Mouse (Mus musculus) megakaryocyte progenitor cell, adult 5-6 weeks (primary cell): ENCODE measurements around the gene Tnip1. TPM values are rescaled to one million over a fixed set of nuclear protein-coding genes. Genes with fewer than 3 reads are reported as not detected.

ENCODE experiments used
- ATAC-seq: replicated peaks from 2 replicates; pipeline ENCODE4 v1.8.0; 2016; ENCODE audit warnings: mild to moderate bottlenecking, moderate TSS enrichment, inconsistent platforms; ENCODE audit not compliant: poor library complexity
- total RNA-seq, 2 experiments: library from RNA; stranded (forward) in 1 of 2; stranded (reverse) in 1 of 2; fragments of 157-497, 149-512 nt in 1 of 2; fragments of 200-1000 nt in 1 of 2; gene quantifications; 2 replicates each; pipeline versions ENCODE4 v1.2.3 to v1.2.4; 2015 to 2017

Gene Tnip1
- 27.6 and 31.8 TPM in 2 replicates for total RNA-seq (2015)
- total RNA-seq (2017): 33.8 and 38.6 TPM in 2 replicates

GRCm38 (mm10) chr11:54962810-54963209 is at the start of gene Tnip1:
Gene Tnip1 (minus strand): TSS chr11:54962917.
- ATAC-seq: peak; percentile 32

- no peak for ATAC-seq
Observed at GRCm38 (mm10) chr11:55011440-55011839, 48.7 kb upstream of the Tnip1 start.

- ATAC-seq: peak; percentile 54
Observed at GRCm38 (mm10) chr11:55008230-55008629, 45.5 kb upstream of the Tnip1 start.

- ATAC-seq: no peak
Observed at GRCm38 (mm10) chr11:55005684-55006083, 43.0 kb upstream of the Tnip1 start.

GRCm38 (mm10) chr11:55004970-55005502 is 42.3 kb upstream of the Tnip1 start:
- ATAC-seq: 0 out of 2 replicates have a peak, but pooled peaks have one; percentile 29

GRCm38 (mm10) chr11:54998708-54999107 is 36.0 kb upstream of the Tnip1 start:
- no peak for ATAC-seq

GRCm38 (mm10) chr11:54998284-54998683 is 35.6 kb upstream of the Tnip1 start:
- peak; percentile 100 for ATAC-seq

GRCm38 (mm10) chr11:54996176-54996575 is 33.5 kb upstream of the Tnip1 start:
- ATAC-seq: no peak

GRCm38 (mm10) chr11:54989920-54990319 is 27.2 kb upstream of the Tnip1 start:
- peak; percentile 78 for ATAC-seq

GRCm38 (mm10) chr11:54988754-54989349 is 26.1 kb upstream of the Tnip1 start:
- ATAC-seq: peak; percentile 22; the same call in 1 of the 2 replicates

GRCm38 (mm10) chr11:54987974-54988373 is 25.3 kb upstream of the Tnip1 start:
- ATAC-seq: peak; percentile 42; the same call in 1 of the 2 replicates

GRCm38 (mm10) chr11:54985086-54985485 is 22.4 kb upstream of the Tnip1 start:
- no peak for ATAC-seq

GRCm38 (mm10) chr11:54984581-54984980 is 21.9 kb upstream of the Tnip1 start:
- no peak for ATAC-seq

GRCm38 (mm10) chr11:54984085-54984484 is 21.4 kb upstream of the Tnip1 start:
- peak; percentile 74 for ATAC-seq

GRCm38 (mm10) chr11:54982520-54982919 is 19.8 kb upstream of the Tnip1 start:
- no peak for ATAC-seq

GRCm38 (mm10) chr11:54981630-54982029 is 18.9 kb upstream of the Tnip1 start:
- no peak for ATAC-seq

GRCm38 (mm10) chr11:54977385-54977937 is 14.7 kb upstream of the Tnip1 start:
- ATAC-seq: no peak

- no peak for ATAC-seq
Observed at GRCm38 (mm10) chr11:54976351-54976750, 13.6 kb upstream of the Tnip1 start.

GRCm38 (mm10) chr11:54975756-54976155 is 13.0 kb upstream of the Tnip1 start:
- peak; percentile 61 for ATAC-seq

GRCm38 (mm10) chr11:54975340-54975739 is 12.6 kb upstream of the Tnip1 start:
- ATAC-seq: peak; percentile 27

- no peak for ATAC-seq
Observed at GRCm38 (mm10) chr11:54974639-54975038, 11.9 kb upstream of the Tnip1 start.

- peak; percentile 62 for ATAC-seq
Observed at GRCm38 (mm10) chr11:54973481-54974212, 10.9 kb upstream of the Tnip1 start.
